Mouse (Mus musculus): ENCODE measurements around the gene Palmd.
A peak's percentile ranks its signal among the peaks of the same experiment; 100 is the strongest.

The Palmd gene

GRCm38 (mm10) chr3:116960414-116960813, 8.4 kb downstream of the Palmd start:
- no peak for DNase-seq (ENCODE audit: extremely low spot score, low read depth, low spot score)

DNA sequence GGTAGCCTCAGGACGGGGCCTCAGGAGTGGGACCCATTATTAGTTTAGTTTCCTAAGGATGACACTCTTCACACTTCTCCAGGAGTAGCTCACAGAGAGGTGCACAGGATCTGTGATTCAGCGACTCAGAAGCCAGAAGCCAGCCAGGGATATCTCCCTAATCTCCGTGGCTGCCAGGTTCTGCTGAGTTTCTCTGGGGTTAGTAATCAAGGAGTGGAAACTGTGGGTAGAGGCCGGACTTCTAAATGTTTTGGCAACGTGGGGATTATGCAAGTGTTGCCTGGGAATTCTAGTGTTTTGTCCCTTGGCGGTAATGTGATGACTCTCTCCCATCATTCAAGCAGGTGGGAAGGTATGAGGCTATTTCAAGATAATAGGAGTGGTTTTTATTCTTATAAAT, 13.7 kb downstream of the Palmd start:
- DNase-seq (ENCODE audit: extremely low spot score, low read depth, low spot score), result no peak

DNA sequence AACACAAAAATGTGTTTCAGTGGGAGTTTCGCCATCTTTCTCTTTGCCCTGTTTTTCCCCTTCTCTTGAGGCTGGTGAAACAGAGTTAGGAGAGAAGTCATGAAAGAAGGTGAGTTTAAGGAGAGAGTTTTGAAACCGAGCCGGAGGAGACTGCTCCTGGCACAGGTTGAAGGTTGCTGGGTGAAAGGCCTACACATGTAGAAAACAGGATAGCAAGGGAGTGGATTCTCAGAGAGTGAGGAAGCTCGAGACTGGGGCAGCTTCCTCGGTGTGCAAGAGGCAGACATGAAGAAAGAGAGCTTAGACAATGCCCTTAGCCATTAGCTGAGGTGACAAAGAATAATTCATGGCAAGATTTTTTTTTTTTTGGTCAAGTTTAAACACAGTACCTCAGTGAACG, 15.4 kb downstream of the Palmd start:
- DNase-seq (ENCODE audit: extremely low spot score, low read depth, low spot score), result no peak

DNA sequence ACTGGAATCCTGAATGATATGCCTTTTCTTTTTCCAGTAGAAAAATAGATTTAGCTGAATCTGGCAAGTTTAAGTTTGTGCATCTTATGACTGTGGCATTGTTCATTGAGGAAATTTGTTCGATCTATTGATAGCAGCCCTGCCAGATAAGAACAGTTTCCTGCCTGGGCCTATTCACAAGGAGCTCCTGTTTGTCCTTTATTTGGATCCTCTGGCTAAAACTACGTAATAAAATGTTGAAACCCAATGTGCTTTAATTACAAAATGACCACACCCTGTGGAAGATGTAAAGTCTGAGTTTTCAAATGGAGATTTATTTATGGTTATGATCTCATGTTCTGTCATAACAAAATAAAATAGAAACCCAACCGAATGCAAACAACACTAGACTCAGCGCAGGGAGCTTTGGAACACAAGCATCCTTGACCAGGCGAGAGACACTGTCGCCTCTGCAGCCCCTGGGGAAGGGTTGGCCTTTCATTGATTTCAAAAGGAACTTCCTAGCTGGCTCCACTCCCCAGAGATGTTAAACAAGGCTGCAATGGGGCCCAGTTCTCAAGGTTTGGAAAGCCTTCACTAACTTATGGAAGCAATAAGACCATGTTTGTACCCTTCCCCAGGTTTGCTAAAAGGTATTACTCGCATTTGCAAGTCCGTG, 16.4 kb downstream of the Palmd start:
- no peak for DNase-seq (ENCODE audit: extremely low spot score, low read depth, low spot score)

DNA sequence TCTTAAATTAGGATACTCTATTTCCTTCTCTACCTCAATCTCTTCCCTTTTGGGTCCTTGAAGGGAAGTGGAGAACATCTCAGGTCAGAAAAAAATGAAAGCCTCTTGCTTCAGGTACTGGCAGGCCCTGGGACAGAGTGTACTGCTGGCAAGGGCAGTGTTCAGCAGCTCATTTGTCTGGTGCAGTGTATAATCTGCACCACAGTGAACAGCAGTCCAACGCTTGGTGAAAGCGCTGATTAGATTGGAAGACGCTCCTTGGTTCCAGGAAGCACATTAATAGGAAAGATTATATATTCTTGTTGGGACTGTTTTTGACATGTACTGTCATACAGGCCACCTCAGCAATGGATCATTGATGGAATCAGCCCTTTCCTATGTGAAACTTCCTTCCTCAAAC, 17.3 kb downstream of the Palmd start:
- DNase-seq (ENCODE audit: extremely low spot score, low read depth, low spot score), result no peak

DNA sequence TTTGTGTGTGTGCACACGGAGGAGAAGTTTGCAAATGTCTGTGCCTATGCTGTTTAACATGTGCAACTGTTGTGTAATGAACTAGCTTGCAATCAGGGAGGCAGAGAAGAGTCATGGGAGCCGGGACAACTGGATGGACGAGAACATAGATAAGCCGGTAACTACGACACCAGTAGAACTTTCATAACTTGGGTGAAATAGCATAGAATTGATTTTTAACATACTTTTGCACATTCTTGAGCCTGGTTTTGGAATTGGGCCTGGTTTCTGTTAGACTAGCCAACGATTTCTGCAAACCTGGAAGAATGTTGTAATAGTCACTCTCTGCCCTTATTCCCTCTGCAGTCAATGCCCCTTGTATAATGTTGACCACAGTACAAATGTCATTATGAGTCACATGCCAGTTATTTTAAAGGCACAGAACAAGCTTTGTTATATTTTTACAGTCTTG, 18.1 kb downstream of the Palmd start:
- no peak for DNase-seq (ENCODE audit: extremely low spot score, low read depth, low spot score)

GRCm38 (mm10) chr3:116946476-116946875, 22.3 kb downstream of the Palmd start:
- no peak for DNase-seq (ENCODE audit: extremely low spot score, low read depth, low spot score)

DNA sequence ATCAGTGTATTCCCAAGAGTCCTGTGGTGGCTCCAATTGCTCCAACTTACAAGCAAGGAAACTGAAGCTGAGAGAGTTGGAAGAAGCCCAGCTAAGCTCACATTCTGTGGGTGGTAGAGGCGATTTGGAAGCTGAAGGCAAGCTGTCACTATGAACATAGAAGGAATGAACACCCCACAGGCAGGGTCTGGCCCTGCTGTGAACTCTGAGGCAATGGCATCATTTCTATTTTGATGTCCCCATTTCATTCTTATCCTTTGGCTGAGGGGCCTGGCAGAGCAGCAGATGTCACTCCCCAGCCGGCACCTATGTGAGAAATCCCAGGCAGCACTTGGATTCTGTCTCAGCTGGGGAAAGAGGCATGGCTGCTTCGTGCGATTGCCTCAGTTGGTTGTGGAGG, 25.4 kb downstream of the Palmd start:
- DNase-seq (ENCODE audit: extremely low spot score, low read depth, low spot score), result no peak

DNA sequence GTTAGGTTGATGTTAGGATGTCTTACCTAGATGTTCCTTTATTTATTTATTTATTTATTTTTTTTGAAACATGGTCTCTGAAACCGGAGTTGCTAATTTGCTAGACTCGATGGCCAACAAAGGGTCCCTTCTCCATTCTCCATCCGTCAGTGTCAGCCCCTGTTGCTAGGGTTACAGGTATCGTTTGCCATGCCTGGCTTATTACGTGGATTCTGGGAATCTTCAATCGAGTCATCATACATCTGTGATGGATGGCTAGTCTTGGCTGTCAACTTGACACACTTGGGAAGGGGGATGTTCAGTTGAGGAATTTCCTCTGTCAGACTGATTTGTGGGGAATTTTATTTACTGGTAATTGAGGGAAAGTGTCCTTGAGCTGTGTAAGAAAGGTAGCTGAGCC, 26.0 kb downstream of the Palmd start:
- no peak for DNase-seq (ENCODE audit: extremely low spot score, low read depth, low spot score)

- DNase-seq (ENCODE audit: extremely low spot score, low read depth, low spot score), result no peak
Observed at GRCm38 (mm10) chr3:116941559-116942117, 27.1 kb downstream of the Palmd start.

DNA sequence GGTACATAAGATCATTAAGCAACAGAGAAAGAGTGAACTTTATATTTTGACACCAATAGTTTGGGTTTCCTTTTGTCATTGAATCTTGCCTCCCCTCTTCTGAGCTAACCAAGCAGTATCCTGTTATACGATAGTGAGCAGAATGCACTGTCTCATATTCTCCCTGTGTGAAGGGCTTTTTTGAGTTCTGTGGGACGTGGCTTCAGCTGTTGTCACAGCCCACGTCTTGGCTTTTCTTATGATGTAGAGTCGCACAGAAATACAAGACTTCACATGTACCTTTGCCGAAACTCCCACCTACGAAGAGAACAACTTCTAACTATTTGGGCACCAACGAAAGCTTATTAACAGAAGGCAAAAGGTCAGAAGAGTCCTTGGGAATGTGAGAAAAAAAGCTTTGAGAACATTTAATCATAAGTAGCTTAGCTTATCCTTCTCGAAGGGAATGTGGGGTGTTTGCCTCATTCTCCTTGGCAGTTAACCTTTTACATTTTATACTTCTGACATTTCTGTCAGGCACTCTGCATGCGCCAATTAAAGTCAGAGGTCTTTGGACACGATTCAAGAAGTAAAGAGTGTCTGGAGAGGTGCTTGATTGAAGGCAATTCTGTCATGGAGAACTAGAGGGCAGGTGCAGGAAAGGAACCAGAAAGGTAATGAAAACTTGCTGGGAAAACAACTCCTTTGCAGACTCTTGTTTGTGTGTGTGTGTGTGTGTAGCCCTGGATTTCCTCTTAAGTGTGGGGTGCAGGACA, 27.8 kb downstream of the Palmd start:
- DNase-seq (ENCODE audit: extremely low spot score, low read depth, low spot score), result no peak

GRCm38 (mm10) chr3:116936934-116937691, 31.7 kb downstream of the Palmd start:
- no peak for DNase-seq (ENCODE audit: extremely low spot score, low read depth, low spot score)

DNA sequence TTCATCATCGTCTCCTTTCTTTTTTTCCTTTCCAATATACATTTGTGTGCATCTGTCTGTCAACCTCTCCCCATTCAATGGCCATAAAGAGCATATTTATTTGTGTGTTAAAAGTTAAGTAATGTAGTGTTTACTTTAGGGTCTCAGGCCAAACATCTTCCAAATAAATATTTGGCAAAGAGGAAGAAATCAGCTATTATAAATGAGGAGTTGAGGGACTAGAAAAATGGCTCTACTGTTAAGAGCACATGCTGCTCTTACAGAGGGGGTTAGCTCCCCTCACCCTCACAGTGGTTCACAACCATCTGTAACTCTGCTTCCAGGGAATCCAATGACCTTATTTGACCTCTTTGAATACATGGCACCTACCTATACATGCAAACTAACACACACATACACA, 35.6 kb downstream of the Palmd start:
- DNase-seq (ENCODE audit: extremely low spot score, low read depth, low spot score), result no peak

DNA sequence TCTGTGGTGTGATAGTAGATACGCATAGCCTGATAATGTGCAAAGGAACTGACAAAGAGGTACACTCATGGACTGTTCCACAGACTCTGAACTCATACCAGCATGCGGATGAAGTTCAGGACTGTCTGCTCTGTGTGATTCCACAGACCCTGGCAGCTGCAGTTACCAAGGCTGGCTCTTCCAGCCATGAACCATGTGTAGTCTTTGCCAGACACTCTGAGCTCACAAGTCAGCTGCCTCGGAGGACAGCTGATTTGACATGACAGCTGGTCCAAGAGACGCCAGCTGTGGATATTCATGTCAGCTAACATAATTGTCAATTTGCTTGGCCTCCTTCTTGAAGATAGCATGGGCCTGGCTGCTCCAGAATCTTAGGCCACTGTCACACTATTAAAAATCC, 39.8 kb downstream of the Palmd start:
- no peak for DNase-seq (ENCODE audit: extremely low spot score, low read depth, low spot score)

GRCm38 (mm10) chr3:116923042-116923441, 45.7 kb downstream of the Palmd start:
- DNase-seq (ENCODE audit: extremely low spot score, low read depth, low spot score), result no peak

DNA sequence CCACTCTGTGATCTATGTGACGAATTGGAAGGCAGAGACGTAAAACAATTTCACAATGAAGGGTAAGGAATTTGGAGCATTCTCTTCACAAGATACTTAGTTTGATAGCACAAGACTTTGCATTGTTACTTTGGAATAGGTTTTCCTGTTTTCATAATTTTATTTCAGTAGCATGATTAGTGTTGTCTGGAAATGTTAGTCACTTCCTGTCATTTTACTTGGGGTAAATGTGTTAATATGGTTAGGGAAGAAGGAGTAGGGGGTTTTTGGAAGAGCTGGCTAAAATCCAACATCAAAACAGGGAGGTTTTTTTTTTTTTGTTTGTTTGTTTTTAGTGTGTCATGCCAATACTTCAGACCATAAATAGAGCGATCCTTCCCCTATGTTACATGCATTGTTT, 47.3 kb downstream of the Palmd start:
- DNase-seq (ENCODE audit: extremely low spot score, low read depth, low spot score), result no peak

DNA sequence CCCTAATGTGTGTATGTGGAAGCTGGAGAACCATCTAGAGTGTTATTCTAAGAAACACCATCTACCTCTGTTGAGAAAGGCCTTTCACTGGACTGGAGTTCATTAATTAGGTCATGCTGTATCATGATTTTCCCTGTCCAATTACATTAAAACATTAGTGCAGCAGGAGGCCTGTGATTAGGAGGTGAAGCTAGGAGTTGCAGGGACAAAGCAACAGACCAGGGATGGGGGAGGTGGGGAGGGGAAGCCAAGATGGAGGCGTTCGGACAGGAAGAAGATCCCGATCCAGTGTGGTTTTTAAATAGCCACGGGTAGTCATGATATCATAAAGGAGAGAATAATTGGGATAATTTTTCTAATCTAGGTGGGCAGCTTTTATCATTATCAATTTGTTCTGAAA, 51.8 kb downstream of the Palmd start:
- no peak for DNase-seq (ENCODE audit: extremely low spot score, low read depth, low spot score)

DNA sequence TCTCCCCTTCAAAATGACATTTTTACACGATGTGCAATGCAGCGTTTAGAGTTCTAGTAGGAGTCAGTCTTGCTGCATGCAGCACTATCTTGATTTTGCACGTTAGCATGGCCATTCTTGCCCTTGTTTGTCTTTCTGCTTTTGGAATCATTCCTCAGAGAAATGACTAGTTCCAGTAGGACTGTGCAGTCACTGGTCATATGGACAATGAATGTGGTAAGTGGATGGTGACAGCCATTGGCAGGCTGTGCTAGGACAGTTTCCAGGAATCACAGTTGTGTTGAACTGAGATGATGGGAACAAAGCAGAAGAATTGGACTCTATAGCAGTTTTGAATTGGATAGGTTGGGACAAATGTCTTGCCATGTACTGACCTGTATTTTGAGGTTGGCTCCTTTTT, 53.9 kb downstream of the Palmd start:
- no peak for DNase-seq (ENCODE audit: extremely low spot score, low read depth, low spot score)

DNA sequence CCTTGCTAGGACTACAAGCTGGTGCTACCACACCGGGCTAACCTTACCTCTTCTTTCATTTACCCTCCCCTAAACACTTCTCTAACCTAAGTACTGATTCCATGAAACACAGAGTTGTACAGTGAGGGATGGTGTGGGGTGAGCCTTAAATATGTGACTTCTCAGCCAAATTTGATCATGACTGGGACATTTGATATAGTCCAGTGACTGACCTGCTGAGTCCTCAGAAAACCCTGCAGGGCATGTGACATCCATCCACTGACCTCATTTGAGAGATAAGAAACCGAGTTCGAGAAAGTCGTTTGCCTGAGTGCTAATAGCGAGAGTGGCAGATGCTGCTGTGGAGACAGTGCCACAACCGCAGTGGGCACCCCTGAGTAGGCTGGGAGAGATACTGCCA, 54.4 kb downstream of the Palmd start:
- DNase-seq (ENCODE audit: extremely low spot score, low read depth, low spot score), result no peak

GRCm38 (mm10) chr3:116906596-116906995, 62.2 kb downstream of the Palmd start:
- DNase-seq (ENCODE audit: extremely low spot score, low read depth, low spot score), result no peak

GRCm38 (mm10) chr3:116905898-116906297, 62.9 kb downstream of the Palmd start:
- no peak for DNase-seq (ENCODE audit: extremely low spot score, low read depth, low spot score)

- peak; percentile 18 for DNase-seq (ENCODE audit: extremely low spot score, low read depth, low spot score)
Observed at GRCm38 (mm10) chr3:116904158-116904557, 64.6 kb downstream of the Palmd start.

Measured in hindlimb bud, embryonic 11.5 days (tissue).